Mouse (Mus musculus) small intestine, adult 10 weeks (tissue): ENCODE measurements around the gene Zfp40. TPM values are rescaled to one million over a fixed set of nuclear protein-coding genes. Genes with fewer than 3 reads are reported as not detected.

Experiments
- polyA plus RNA-seq: library from polyadenylated mRNA; stranded (reverse); fragments of 350-450 nt; fragmentation: Illumina TruSeq; extraction: RNeasy Lipid Tissue Mini Kit (QIAGEN cat#74804); gene quantifications from one replicate; pipeline ENCODE4 v1.2.3, GENCODE M21; 2014; ENCODE audit warnings: low replicate concordance

Zfp40 gene
- 17.7 TPM for polyA plus RNA-seq

GRCm38 (mm10) chr17:23192453-23193379 lies at the start of gene Zfp40:
TSS of gene Zfp40 (minus strand) at chr17:23193252.

Other genes with a start within 250 kb of the Zfp40 start
- not detected for gene Vmn2r-ps130, start 132.1 kb downstream of the Zfp40 start, polyA plus RNA-seq
- not detected for gene Vmn2r114, start 119.3 kb upstream of the Zfp40 start, polyA plus RNA-seq
- not detected for gene Vmn2r115, start 150.5 kb upstream of the Zfp40 start, polyA plus RNA-seq
- not detected for gene Vmn2r116, start 191.4 kb upstream of the Zfp40 start, polyA plus RNA-seq